Mouse (Mus musculus) intestine, embryonic 14.5 days (tissue): ENCODE measurements around the gene Tmem129. TPM values are rescaled to one million over a fixed set of nuclear protein-coding genes. Genes with fewer than 3 reads are reported as not detected.
A peak's percentile ranks its signal among the peaks of the same experiment; 100 is the strongest.

Source experiments
- ATAC-seq: fragments of 200-750 bp; cut with Nextera tagmentation; replicated peaks from 2 replicates; pipeline ENCODE4 v1.8.0; 2017; ENCODE audit warnings: low read depth, moderate number of reproducible peaks, moderate TSS enrichment, moderate library complexity; ENCODE audit not compliant: low FRiP score, low TSS enrichment
- DNase-seq: peaks from one replicate; pipeline ENCODE4 v3.0.0-alpha.2; 2018; ENCODE audit warnings: low spot score
- H3K27ac ChIP-seq: fragments of 300-500 bp; sonication (generic); 2 replicates; pipeline ENCODE4 v1.5.1; 2014; ENCODE audit warnings: low read depth, mild to moderate bottlenecking, control low read depth
- H3K27me3 ChIP-seq: fragments of 300-500 bp; sonication (generic); replicated peaks from 2 replicates; pipeline ENCODE4 v1.6.1; 2014; ENCODE audit warnings: low read length, control low read depth; ENCODE audit not compliant: control insufficient read depth, insufficient read depth
- H3K36me3 ChIP-seq: fragments of 300-500 bp; sonication (generic); 2 replicates; pipeline ENCODE4 v1.6.1; 2014; ENCODE audit warnings: low read length, control low read depth; ENCODE audit not compliant: control insufficient read depth, insufficient read depth
- H3K4me1 ChIP-seq: fragments of 300-500 bp; sonication (generic); replicated peaks from 2 replicates; pipeline ENCODE4 v1.6.1; 2014; ENCODE audit warnings: low read length, control low read depth, mixed read lengths; ENCODE audit not compliant: control insufficient read depth, insufficient read depth
- H3K4me2 ChIP-seq: fragments of 300-500 bp; sonication (generic); 2 replicates; pipeline ENCODE4 v1.6.1; 2014; ENCODE audit warnings: low read length
- H3K4me3 ChIP-seq: fragments of 300-500 bp; sonication (generic); 2 replicates; pipeline ENCODE4 v1.5.1; 2014; ENCODE audit warnings: low read depth, low read length, control low read depth, mixed read lengths
- H3K9ac ChIP-seq: fragments of 300-500 bp; sonication (generic); 2 replicates; pipeline ENCODE4 v1.6.1; 2014; ENCODE audit warnings: mild to moderate bottlenecking, low read length
- H3K9me3 ChIP-seq: fragments of 300-500 bp; sonication (generic); 2 replicates; pipeline ENCODE4 v1.6.1; 2016; ENCODE audit warnings: low read length, control low read depth; ENCODE audit not compliant: control insufficient read depth
- WGBS: fragments of 180-500 bp; shearing (Covaris S2); extraction: QIAGEN DNeasy Blood & Tissue Kit; methylation state at CpG from one replicate; pipeline ENCODE4 v1.1.7; 2014; 5-methylcytosine and 5-hydroxymethylcytosine counted together
- polyA plus RNA-seq: library from polyadenylated mRNA; unstranded; fragments of >200 nt; fragmentation: Nextera tagmentation; extraction: Ambion mirVana; gene quantifications from 2 replicates; pipeline ENCODE4 v1.2.1, GENCODE M21; 2014

Gene Tmem129
- polyA plus RNA-seq, 1 experiment from 2014 or later = 39.3 TPM

- DNase-seq = no peak
Observed at GRCm38 (mm10) chr5:33627968-33628367, 30.2 kb downstream of the Tmem129 start.

GRCm38 (mm10) chr5:33623766-33624165, 34.5 kb downstream of the Tmem129 start:
- DNase-seq (no peak), ATAC-seq (no peak)
- Histone ChIP-seq H3K27ac (no peak overlapping the region), H3K4me2 (no peak overlapping the region), H3K9me3 (no peaks in the 10 kb centered on the region), H3K4me1 (peaks cover 8% of the 10 kb centered on the region), H3K27me3 (no peaks in the 10 kb centered on the region), H3K9ac (no peak overlapping the region), H3K4me3 (no peak overlapping the region), H3K36me3 (peaks cover 10% of the 10 kb centered on the region; the same call in 1 of the 2 replicates)
- 68% methylated on average over 3 of the region's 3 CpGs for WGBS

More at GRCm38 (mm10) chr5:33627968-33628367, 30.2 kb downstream of the Tmem129 start:
- no peaks in the 10 kb centered on the region for H3K9me3 ChIP-seq
- H3K36me3 ChIP-seq = peaks cover 5% of the 10 kb centered on the region; the same call in 1 of the 2 replicates
- peak overlapping the region; percentile 90 for H3K4me2 ChIP-seq
- H3K27ac ChIP-seq = no peak overlapping the region
- ATAC-seq = no peak
- H3K27me3 ChIP-seq = no peaks in the 10 kb centered on the region
- H3K4me3 ChIP-seq = peak overlapping the region; percentile 88
- H3K9ac ChIP-seq = peak overlapping the region; percentile 89; the same call in 1 of the 2 replicates
- 35% methylated on average over 4 of the region's 4 CpGs for whole genome bisulfite sequencing
- H3K4me1 ChIP-seq = peaks cover 14% of the 10 kb centered on the region

- H3K9ac ChIP-seq = no peak overlapping the region
Observed at GRCm38 (mm10) chr5:33622671-33623070, 35.5 kb downstream of the Tmem129 start.

GRCm38 (mm10) chr5:33614391-33614790, 43.8 kb downstream of the Tmem129 start:
- Histone ChIP-seq H3K9ac (no peak overlapping the region), H3K36me3 (peaks cover 43% of the 10 kb centered on the region), H3K4me1 (no peaks in the 10 kb centered on the region), H3K27me3 (no peaks in the 10 kb centered on the region), H3K9me3 (no peaks in the 10 kb centered on the region), H3K27ac (no peak overlapping the region), H3K4me2 (no peak overlapping the region), H3K4me3 (no peak overlapping the region)
- DNase-seq (no peak), ATAC-seq (no peak)
- 81% methylated on average over 6 of the region's 6 CpGs for WGBS

More at GRCm38 (mm10) chr5:33622671-33623070, 35.5 kb downstream of the Tmem129 start:
- DNase-seq (no peak), ATAC-seq (no peak)
- 81% methylated on average over 2 of the region's 2 CpGs for WGBS
- no peaks in the 10 kb centered on the region for H3K27me3 ChIP-seq
- H3K4me2 ChIP-seq = no peak overlapping the region
- H3K4me3 ChIP-seq = no peak overlapping the region
- H3K27ac ChIP-seq = no peak overlapping the region
- H3K9me3 ChIP-seq = no peaks in the 10 kb centered on the region
- peaks cover 10% of the 10 kb centered on the region; the same call in 1 of the 2 replicates for H3K36me3 ChIP-seq
- peaks cover 1% of the 10 kb centered on the region for H3K4me1 ChIP-seq

GRCm38 (mm10) chr5:33611795-33612194, 46.4 kb downstream of the Tmem129 start:
- H3K9ac ChIP-seq = no peak overlapping the region
- no peaks in the 10 kb centered on the region for H3K4me1 ChIP-seq
- no peak overlapping the region for H3K4me2 ChIP-seq
- ATAC-seq = no peak
- no peak for DNase-seq
- WGBS = 94% methylated on average over 1 of the region's 1 CpGs
- no peak overlapping the region for H3K4me3 ChIP-seq
- no peaks in the 10 kb centered on the region for H3K27me3 ChIP-seq
- H3K9me3 ChIP-seq = no peaks in the 10 kb centered on the region
- no peak overlapping the region for H3K27ac ChIP-seq
- peaks cover 68% of the 10 kb centered on the region for H3K36me3 ChIP-seq

GRCm38 (mm10) chr5:33609226-33609625, 49.0 kb downstream of the Tmem129 start:
- H3K9me3 ChIP-seq = no peaks in the 10 kb centered on the region
- no peaks in the 10 kb centered on the region for H3K27me3 ChIP-seq
- H3K27ac ChIP-seq = no peak overlapping the region
- H3K9ac ChIP-seq = no peak overlapping the region
- H3K36me3 ChIP-seq = peaks cover 77% of the 10 kb centered on the region
- ATAC-seq (no peak), DNase-seq (no peak)
- H3K4me1 ChIP-seq = no peaks in the 10 kb centered on the region
- 80% methylated on average over 1 of the region's 1 CpGs for WGBS
- no peak overlapping the region for H3K4me2 ChIP-seq
- H3K4me3 ChIP-seq = no peak overlapping the region

GRCm38 (mm10) chr5:33607434-33607833, 50.8 kb downstream of the Tmem129 start:
- no peak for DNase-seq
- no peak for ATAC-seq
- 98% methylated on average over 15 of the region's 15 CpGs for WGBS
- Histone ChIP-seq H3K4me3 (no peak overlapping the region), H3K9me3 (no peaks in the 10 kb centered on the region), H3K4me2 (no peak overlapping the region), H3K36me3 (peaks cover 61% of the 10 kb centered on the region), H3K27me3 (no peaks in the 10 kb centered on the region), H3K27ac (no peak overlapping the region), H3K4me1 (no peaks in the 10 kb centered on the region), H3K9ac (no peak overlapping the region)

GRCm38 (mm10) chr5:33606631-33607030, 51.6 kb downstream of the Tmem129 start:
- Histone ChIP-seq H3K27ac (no peak overlapping the region), H3K9me3 (no peaks in the 10 kb centered on the region), H3K9ac (no peak overlapping the region), H3K4me3 (no peak overlapping the region), H3K36me3 (peaks cover 55% of the 10 kb centered on the region), H3K4me2 (no peak overlapping the region), H3K4me1 (no peaks in the 10 kb centered on the region), H3K27me3 (no peaks in the 10 kb centered on the region)
- 82% methylated on average over 7 of the region's 7 CpGs for WGBS
- DNase-seq (no peak), ATAC-seq (no peak)

GRCm38 (mm10) chr5:33605314-33605713, 52.9 kb downstream of the Tmem129 start:
- peaks cover 56% of the 10 kb centered on the region for H3K36me3 ChIP-seq
- WGBS = 88% methylated on average over 5 of the region's 5 CpGs
- no peak for ATAC-seq

More at GRCm38 (mm10) chr5:33605314-33605713, 52.9 kb downstream of the Tmem129 start:
- Histone ChIP-seq H3K27me3 (no peaks in the 10 kb centered on the region), H3K4me3 (no peak overlapping the region), H3K4me1 (no peaks in the 10 kb centered on the region), H3K9ac (no peak overlapping the region), H3K4me2 (no peak overlapping the region), H3K27ac (no peak overlapping the region), H3K9me3 (no peaks in the 10 kb centered on the region)
- DNase-seq = no peak
